Mouse (Mus musculus) ES-Bruce4 (cell line): ENCODE results near the gene Ntm.

Experiments used
- EP300 ChIP-seq: IDR thresholded peaks from 2 replicates; pipeline ENCODE4 v1.6.1; 2011; ENCODE audit warnings: low read depth, low read length; ENCODE audit not compliant: insufficient read depth
- POLR2A ChIP-seq: IDR thresholded peaks from one replicate; pipeline ENCODE4 v1.8.1; 2011; ENCODE audit warnings: low read length; ENCODE audit not compliant: insufficient read depth

DNA sequence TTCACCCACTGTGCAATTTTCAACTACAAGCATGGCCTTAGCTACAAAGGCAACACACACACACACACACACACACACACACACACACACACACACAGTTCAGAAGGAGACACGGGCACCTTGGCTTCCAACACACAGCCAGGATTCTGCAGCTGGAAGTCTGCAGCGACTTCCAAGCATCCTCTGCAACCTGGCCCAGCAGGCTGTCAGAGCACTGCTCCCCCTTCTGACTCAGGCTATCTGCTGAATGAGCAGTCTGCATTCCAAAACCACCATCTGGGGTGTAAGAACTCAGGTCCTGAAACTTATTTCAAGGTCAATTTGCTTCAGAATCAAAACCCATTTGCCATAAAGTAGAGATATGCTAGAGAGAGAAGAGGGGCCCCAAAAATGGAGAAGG lies 246.1 kb downstream of the Ntm start:
- TF ChIP-seq POLR2A: no peak
- no peak for TF ChIP-seq EP300
